Mouse (Mus musculus) midbrain, embryonic 15.5 days (tissue): ENCODE data around the gene Ccdc89. TPM values are rescaled to one million over a fixed set of nuclear protein-coding genes. Genes with fewer than 3 reads are reported as not detected.

ENCODE experiments used
- ATAC-seq: fragments of 200-750 bp; cut with Nextera tagmentation; replicated peaks from 2 replicates; pipeline ENCODE4 v1.8.0; 2017; ENCODE audit warnings: moderate TSS enrichment
- H3K27ac ChIP-seq: fragments of 300-500 bp; sonication (generic); 2 replicates; pipeline ENCODE4 v1.5.1; 2015; ENCODE audit warnings: mild to moderate bottlenecking, inconsistent platforms
- H3K27me3 ChIP-seq: fragments of 300-500 bp; sonication (generic); replicated peaks from 2 replicates; pipeline ENCODE4 v1.6.1; 2015; ENCODE audit warnings: inconsistent platforms
- H3K36me3 ChIP-seq: fragments of 300-500 bp; sonication (generic); replicated peaks from 2 replicates; pipeline ENCODE4 v1.6.1; 2015; ENCODE audit warnings: inconsistent platforms
- H3K4me1 ChIP-seq: fragments of 300-500 bp; sonication (generic); 2 replicates; pipeline ENCODE4 v1.6.1; 2015; ENCODE audit warnings: inconsistent platforms
- H3K4me2 ChIP-seq: fragments of 300-500 bp; sonication (generic); 2 replicates; pipeline ENCODE4 v1.6.1; 2015; ENCODE audit warnings: inconsistent platforms, mild to moderate bottlenecking, moderate library complexity
- H3K4me3 ChIP-seq: fragments of 300-500 bp; sonication (generic); 2 replicates; pipeline ENCODE4 v1.5.1; 2015; ENCODE audit warnings: mild to moderate bottlenecking, inconsistent platforms
- H3K9ac ChIP-seq: fragments of 300-500 bp; sonication (generic); 2 replicates; pipeline ENCODE4 v1.6.1; 2015; ENCODE audit warnings: mild to moderate bottlenecking, inconsistent platforms
- H3K9me3 ChIP-seq: fragments of 300-500 bp; sonication (generic); 2 replicates; pipeline ENCODE4 v1.6.1; 2016; ENCODE audit warnings: inconsistent platforms
- WGBS: fragments of 180-500 bp; shearing (Covaris S2); methylation state at CpG from one replicate; pipeline ENCODE4 v1.1.7; 2015; ENCODE audit warnings: mixed read lengths; 5-methylcytosine and 5-hydroxymethylcytosine counted together
- polyA plus RNA-seq: library from polyadenylated mRNA; unstranded; fragments of >200 nt; fragmentation: Nextera tagmentation; extraction: Ambion mirVana; gene quantifications from 2 replicates; pipeline ENCODE4 v1.2.1, GENCODE M21; 2015

The Ccdc89 gene
- 1.9 TPM in 2 replicates for polyA plus RNA-seq

DNA sequence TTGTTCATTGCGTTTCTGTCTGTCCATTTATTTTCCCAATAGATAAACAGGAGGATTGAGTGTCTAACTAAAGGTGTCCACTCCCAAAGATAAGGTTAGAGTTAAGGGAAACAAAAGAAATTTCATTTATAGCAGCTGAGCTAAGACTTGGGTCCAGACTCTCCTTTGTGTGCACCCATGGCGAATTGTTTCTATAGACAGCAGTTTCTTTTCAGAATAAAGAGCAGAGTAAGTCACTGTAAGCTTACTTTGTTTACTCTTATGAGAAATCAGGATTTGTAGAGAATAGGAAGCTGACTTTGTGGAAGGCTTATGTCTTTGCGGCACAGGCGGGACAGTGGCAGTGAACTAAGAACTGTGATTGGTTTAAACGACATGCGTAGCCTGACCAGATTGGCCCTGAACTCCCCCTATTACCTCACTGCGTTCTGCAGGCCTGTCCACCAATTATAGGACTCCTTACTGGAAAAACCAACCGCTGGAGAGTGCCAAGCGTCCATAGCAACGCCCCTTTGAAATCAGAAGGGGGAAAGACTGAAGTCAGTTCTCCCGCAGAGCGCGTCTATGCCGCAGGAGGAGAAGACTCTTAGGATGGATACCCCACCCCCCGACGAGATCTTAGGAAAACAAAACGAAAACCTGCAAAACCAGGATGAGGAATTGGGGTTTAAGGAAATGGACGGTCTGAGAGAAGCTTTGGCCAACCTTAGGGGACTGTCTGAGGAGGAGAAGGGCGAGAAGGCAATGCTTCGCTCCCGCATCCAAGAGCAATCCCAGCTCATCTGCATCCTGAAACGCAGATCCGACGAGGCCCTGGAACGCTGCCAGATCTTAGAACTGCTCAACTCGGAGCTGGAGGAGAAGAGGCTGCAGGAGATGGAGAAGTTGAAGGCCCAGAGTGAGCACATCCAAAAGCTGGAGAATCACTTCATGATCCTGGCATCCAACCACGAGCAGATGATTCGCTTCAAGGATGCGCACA is at the start of gene Ccdc89:
Ccdc89 (plus strand) TSS at position 558 of the 982 bp plus-strand sequence.
- Histone ChIP-seq H3K9me3 (no peaks in the 10 kb centered on the region), H3K4me3 (peak within 1 kb of the TSS; percentile 46), H3K4me2 (peak within 1 kb of the TSS; percentile 81), H3K27me3 (no peaks in the 10 kb centered on the region), H3K9ac (peak within 1 kb of the TSS; percentile 46), H3K27ac (peak within 1 kb of the TSS; percentile 67), H3K4me1 (peaks cover 13% of the 10 kb centered on the region), H3K36me3 (no peaks in the 10 kb centered on the region)
- peak; percentile 100 for ATAC-seq
- WGBS: 24% methylated on average over 29 of the region's 29 CpGs

DNA sequence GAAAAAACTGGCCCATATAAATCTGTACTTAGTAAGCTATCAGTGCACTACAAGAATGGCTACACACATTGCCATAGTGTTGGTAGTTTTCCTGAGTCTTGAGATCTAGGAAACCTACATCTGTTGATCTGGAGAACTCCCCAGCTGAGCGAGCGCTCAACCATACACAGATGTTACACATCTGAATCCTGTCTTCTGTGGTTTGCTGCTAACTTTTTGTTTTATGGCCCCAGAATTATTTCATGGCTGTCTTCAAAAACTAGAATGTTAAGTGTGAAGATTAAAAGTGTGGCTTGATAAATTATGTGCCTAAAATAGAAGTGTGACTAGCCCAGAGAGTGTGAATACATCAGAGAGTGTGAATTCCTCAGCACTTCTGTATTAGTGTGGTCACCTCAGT is 42.0 kb upstream of the Ccdc89 start:
- Histone ChIP-seq H3K27ac (no peak overlapping the region), H3K4me2 (no peak overlapping the region), H3K9me3 (no peaks in the 10 kb centered on the region), H3K9ac (no peak overlapping the region), H3K4me3 (no peak overlapping the region), H3K4me1 (peaks cover 12% of the 10 kb centered on the region; the same call in 1 of the 2 replicates), H3K27me3 (no peaks in the 10 kb centered on the region), H3K36me3 (no peaks in the 10 kb centered on the region)
- WGBS: 97% methylated on average over 2 of the region's 2 CpGs
- no peak for ATAC-seq

DNA sequence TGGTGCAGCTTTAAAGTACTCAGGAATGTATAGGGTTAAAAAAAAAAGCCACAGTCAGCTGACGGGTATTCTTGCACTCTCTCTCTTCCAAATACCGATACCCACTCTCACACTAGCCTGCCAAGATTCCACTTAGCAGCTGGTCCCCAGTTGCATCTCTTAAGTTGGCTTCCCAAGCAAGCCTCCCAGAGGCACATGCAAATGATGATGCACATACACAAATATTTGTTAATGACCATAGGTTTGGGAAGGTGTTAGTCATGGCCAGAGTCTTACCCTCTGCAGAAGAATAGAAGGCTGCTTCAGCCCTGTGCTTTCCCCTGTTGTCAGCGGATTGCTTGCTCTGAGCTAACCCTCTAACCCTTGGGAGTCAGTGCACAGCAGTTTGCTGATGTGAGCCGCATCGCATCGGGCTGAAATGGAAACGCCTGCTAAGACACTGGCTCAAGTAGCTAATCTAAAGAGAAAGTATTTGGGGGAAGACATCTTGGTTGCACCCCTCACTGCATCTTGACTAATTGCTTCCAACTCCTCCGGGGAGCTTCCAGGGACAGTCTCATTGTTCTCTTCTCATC is 39.4 kb upstream of the Ccdc89 start:
- ATAC-seq: peak; percentile 86
- Histone ChIP-seq H3K36me3 (no peaks in the 10 kb centered on the region), H3K4me2 (peak overlapping the region; percentile 49), H3K9ac (peak overlapping the region; percentile 46), H3K27me3 (no peaks in the 10 kb centered on the region), H3K4me3 (peak overlapping the region; percentile 41), H3K4me1 (peaks cover 12% of the 10 kb centered on the region; the same call in 1 of the 2 replicates), H3K27ac (peak overlapping the region; percentile 26; the same call in 1 of the 2 replicates), H3K9me3 (no peaks in the 10 kb centered on the region)
- WGBS: 1% methylated on average over 8 of the region's 8 CpGs

DNA sequence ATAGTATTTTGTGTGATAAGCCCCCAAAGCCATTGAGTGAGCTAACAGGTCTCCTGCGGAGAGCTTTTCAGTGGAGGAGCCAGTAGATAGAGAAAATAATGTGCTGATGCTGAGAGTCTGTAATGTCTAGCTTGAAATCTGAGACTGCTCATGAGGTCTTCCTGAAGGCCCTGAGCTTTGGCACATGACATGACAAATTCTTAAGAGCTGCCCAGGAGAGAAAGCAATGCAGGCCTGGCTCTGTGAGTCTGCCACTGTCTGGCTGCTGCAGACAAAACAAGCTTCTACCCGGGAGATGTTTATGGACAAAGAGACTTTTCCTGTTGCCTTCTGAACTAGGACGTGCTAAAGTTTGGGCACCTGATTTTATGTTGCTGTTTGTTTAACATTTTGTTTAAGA is 36.6 kb upstream of the Ccdc89 start:
- H3K4me1 ChIP-seq: peaks cover 12% of the 10 kb centered on the region; the same call in 1 of the 2 replicates
- no peak overlapping the region for H3K4me3 ChIP-seq
- 28% methylated on average over 3 of the region's 3 CpGs for WGBS
- H3K9me3 ChIP-seq: no peaks in the 10 kb centered on the region
- no peak overlapping the region for H3K4me2 ChIP-seq
- no peaks in the 10 kb centered on the region for H3K27me3 ChIP-seq
- H3K9ac ChIP-seq: no peak overlapping the region
- ATAC-seq: no peak
- no peak overlapping the region for H3K27ac ChIP-seq
- H3K36me3 ChIP-seq: no peaks in the 10 kb centered on the region

DNA sequence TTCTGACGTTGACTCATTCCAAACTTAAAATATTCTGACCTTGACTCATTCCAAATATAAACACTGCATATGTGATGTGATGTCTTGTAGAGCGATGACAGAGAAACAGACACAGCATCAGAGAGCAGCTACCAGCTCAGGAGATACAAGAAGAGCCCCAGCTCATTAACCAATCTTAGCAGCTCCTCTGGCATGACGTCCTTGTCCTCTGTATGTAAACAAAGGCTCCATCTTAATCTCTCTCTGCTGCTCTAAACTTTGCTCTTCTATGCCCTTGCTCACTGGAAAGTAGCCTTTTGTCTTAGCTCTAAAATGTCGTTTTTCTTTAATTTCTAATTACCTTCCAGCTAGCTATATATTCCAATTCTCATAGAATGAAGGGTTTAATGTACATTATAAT is 31.3 kb upstream of the Ccdc89 start:
- H3K36me3 ChIP-seq: no peaks in the 10 kb centered on the region
- no peak overlapping the region for H3K4me2 ChIP-seq
- H3K9ac ChIP-seq: no peak overlapping the region
- 54% methylated on average over 4 of the region's 4 CpGs for WGBS
- H3K9me3 ChIP-seq: no peaks in the 10 kb centered on the region
- H3K4me1 ChIP-seq: no peaks in the 10 kb centered on the region
- no peak overlapping the region for H3K4me3 ChIP-seq
- no peak overlapping the region for H3K27ac ChIP-seq
- no peaks in the 10 kb centered on the region for H3K27me3 ChIP-seq
- no peak for ATAC-seq

DNA sequence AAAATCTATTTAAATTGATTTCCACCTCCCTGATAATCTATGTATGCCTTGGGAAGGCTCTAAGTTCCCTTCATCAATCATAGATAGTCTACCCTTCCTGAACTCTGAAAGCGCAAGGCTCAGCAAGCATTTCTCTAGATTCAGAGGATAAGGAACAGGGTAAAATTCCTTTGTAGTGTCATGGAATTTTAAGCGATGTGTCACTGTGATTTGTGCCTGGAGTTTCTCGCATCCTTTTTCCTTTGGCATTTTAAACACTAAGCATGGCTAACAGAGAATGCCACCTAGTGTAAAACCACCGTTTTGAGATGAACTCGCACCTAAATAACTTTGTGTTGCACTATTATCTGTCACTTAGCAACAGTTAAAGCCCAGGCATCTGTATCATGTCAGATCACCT is 30.4 kb upstream of the Ccdc89 start:
- 58% methylated on average over 5 of the region's 5 CpGs for WGBS
- H3K4me3 ChIP-seq: no peak overlapping the region
- no peaks in the 10 kb centered on the region for H3K27me3 ChIP-seq
- no peaks in the 10 kb centered on the region for H3K36me3 ChIP-seq
- H3K4me2 ChIP-seq: no peak overlapping the region
- H3K9me3 ChIP-seq: no peaks in the 10 kb centered on the region
- H3K4me1 ChIP-seq: no peaks in the 10 kb centered on the region
- ATAC-seq: no peak
- no peak overlapping the region for H3K27ac ChIP-seq
- no peak overlapping the region for H3K9ac ChIP-seq

DNA sequence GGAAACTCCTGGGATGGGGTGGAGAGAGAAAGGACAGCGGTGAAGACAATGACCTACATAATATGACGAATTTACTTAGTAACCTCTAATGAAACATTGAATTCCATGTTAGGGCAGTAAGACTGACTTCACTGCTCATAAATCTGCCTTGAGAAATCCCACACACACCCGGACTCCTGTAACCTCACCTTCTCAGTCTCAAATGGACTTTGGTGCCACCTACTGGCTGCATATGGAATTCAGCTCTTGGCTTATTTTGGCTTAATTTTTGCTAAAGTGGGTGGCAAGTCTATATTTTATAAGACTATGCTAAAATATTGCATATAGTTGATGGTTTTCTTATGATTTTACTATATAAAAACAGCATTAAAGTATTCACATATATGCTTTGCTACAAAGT is 16.4 kb upstream of the Ccdc89 start:
- Histone ChIP-seq H3K36me3 (no peaks in the 10 kb centered on the region), H3K9ac (no peak overlapping the region), H3K4me3 (no peak overlapping the region), H3K4me1 (no peaks in the 10 kb centered on the region), H3K27me3 (no peaks in the 10 kb centered on the region), H3K4me2 (no peak overlapping the region), H3K9me3 (no peaks in the 10 kb centered on the region), H3K27ac (no peak overlapping the region)
- ATAC-seq: no peak
- WGBS: 50% methylated on average over 3 of the region's 3 CpGs

DNA sequence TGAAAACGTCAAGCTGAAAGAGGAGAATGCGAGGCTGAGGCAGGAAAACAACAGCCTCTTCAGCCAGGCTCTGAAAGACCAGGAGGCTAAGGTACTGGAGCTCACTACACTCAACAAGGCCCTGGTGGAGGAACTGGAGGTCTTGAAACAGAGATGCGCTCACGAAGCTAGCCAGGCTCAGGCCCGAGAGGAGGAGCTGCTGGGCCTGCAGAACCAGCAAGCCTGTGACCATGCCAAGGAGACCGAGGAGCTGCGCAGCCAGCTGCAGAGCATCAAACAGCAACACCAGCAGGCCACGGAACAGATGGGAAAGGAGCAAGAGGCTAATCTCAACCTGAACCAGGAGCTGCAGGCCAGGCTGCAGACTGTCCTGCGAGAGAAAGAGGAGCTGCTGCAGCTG is 629 bp downstream of the Ccdc89 start:
- peak overlapping the region; percentile 67; the same call in 1 of the 2 replicates for H3K27ac ChIP-seq
- no peaks in the 10 kb centered on the region for H3K36me3 ChIP-seq
- 75% methylated on average over 9 of the region's 9 CpGs for WGBS
- H3K4me2 ChIP-seq: peak overlapping the region; percentile 81
- no peaks in the 10 kb centered on the region for H3K9me3 ChIP-seq
- ATAC-seq: peak; percentile 8
- H3K4me3 ChIP-seq: peak overlapping the region; percentile 46
- peak overlapping the region; percentile 46; the same call in 1 of the 2 replicates for H3K9ac ChIP-seq
- H3K27me3 ChIP-seq: no peaks in the 10 kb centered on the region
- peaks cover 13% of the 10 kb centered on the region for H3K4me1 ChIP-seq

DNA sequence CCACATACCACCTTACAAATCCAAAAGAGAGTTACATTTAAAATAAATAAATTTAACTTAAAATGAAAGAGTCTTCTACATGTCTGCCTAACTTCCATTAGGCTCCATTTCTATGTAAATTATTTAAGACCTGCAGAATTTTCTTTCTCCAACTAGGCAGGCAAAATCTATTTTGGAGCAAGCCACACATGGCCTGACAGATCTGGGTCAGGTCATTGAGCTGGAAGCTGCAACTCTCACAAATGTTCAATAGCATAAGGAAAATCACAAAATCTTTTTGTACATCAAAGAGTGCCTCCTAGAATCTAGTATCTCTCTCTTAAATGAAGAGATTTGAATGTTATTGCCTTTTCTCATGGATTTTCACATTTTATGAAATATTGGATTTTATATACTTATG is 5.8 kb downstream of the Ccdc89 start:
- H3K4me3 ChIP-seq: no peak overlapping the region
- H3K27me3 ChIP-seq: no peaks in the 10 kb centered on the region
- peaks cover 2% of the 10 kb centered on the region for H3K4me1 ChIP-seq
- no peak overlapping the region for H3K4me2 ChIP-seq
- no peaks in the 10 kb centered on the region for H3K36me3 ChIP-seq
- no peak for ATAC-seq
- H3K9ac ChIP-seq: no peak overlapping the region
- no peak overlapping the region for H3K27ac ChIP-seq
- H3K9me3 ChIP-seq: no peaks in the 10 kb centered on the region

DNA sequence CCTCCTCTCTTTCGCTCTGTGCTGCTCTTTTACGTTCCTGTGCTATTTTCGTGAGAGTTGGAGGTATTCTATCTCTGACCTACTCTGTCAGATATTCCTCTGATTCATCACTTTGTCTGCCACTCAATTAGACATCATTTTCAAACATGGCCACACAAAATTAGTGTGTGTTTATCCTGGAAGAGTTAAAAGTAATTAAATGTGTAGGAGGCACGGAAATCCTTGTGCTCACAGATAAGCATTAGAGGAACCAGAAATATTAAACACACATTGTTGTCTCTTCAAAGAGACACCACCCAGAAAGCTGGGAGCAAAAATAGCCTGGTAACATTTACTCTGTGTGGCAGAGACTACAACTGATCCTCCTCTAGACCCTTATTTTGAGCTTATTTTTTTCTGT is 13.7 kb downstream of the Ccdc89 start:
- no peak overlapping the region for H3K9ac ChIP-seq
- 94% methylated on average over 4 of the region's 4 CpGs for WGBS
- no peaks in the 10 kb centered on the region for H3K9me3 ChIP-seq
- no peak overlapping the region for H3K4me2 ChIP-seq
- ATAC-seq: no peak
- no peaks in the 10 kb centered on the region for H3K27me3 ChIP-seq
- no peak overlapping the region for H3K27ac ChIP-seq
- peaks cover 5% of the 10 kb centered on the region for H3K4me1 ChIP-seq
- no peak overlapping the region for H3K4me3 ChIP-seq
- H3K36me3 ChIP-seq: no peaks in the 10 kb centered on the region

DNA sequence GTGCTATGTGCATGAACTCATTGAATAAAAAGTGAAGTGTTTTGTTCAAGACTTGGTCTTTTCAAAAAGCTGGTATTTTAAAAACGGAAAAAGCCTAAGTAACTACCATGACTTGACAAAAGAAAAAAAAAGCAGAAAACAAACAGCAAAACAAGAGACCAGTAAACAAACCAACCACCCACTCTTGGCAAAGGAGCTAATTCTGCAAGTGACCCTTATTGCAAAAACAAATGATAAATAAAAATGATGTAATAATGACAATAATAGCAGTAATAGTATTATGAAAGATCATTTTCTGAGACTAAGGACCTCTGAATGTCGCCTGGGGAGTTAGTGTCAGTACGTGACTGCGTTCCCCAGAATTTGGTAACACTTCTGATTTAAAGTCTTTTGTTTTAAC is 15.7 kb downstream of the Ccdc89 start:
- Histone ChIP-seq H3K4me3 (peak overlapping the region; percentile 89), H3K27ac (peak overlapping the region; percentile 96), H3K9me3 (no peaks in the 10 kb centered on the region), H3K36me3 (no peaks in the 10 kb centered on the region), H3K27me3 (no peaks in the 10 kb centered on the region), H3K4me1 (peaks cover 11% of the 10 kb centered on the region), H3K4me2 (peak overlapping the region; percentile 58), H3K9ac (peak overlapping the region; percentile 92)
- peak; percentile 19 for ATAC-seq
- 9% methylated on average over 4 of the region's 4 CpGs for WGBS

DNA sequence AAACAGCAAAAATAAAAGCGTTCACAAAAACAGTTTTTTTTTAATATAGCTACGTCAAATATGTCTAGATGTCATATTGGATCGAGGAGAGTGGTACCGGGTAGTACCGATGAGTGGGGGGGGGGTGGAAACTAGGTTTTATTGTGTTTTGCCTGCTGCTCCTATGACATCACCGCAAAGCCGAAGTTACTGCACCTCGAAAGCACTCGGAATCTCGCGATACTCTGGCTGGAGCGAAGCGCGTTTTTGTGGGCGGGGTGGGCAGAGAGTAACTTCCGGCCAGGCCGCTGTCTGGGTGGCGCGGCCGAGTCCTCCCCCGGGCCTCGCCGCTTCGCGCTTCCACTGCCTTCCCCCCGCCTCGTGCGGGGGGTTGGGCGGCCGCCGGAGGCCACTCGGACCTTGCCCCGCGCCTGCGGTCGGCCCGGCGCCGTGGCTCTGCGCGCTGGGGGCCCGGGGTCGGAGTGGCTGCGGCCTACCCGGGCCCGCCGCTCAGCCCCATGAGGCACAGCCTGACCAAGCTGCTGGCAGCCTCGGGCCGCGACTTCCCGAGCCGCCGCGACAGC is 16.2 kb downstream of the Ccdc89 start, which contains the start of gene Crebzf:
Crebzf (plus strand) TSS at position 212 of the 563 bp plus-strand sequence.
- Histone ChIP-seq H3K9me3 (no peaks in the 10 kb centered on the region), H3K27me3 (no peaks in the 10 kb centered on the region), H3K9ac (peak within 1 kb of the TSS; percentile 92), H3K36me3 (no peaks in the 10 kb centered on the region), H3K4me2 (peak within 1 kb of the TSS; percentile 68), H3K4me3 (peak within 1 kb of the TSS; percentile 89), H3K4me1 (peaks cover 11% of the 10 kb centered on the region), H3K27ac (peak within 1 kb of the TSS; percentile 96)
- WGBS: under 1% methylated on average over 51 of the region's 54 CpGs
- peak; percentile 98 for ATAC-seq
